Mouse (Mus musculus) left cerebral cortex, postnatal 4 days (tissue): ENCODE measurements around the gene Mb. TPM values are rescaled to one million over a fixed set of nuclear protein-coding genes. Genes with fewer than 3 reads are reported as not detected.

Source experiments
- DNase-seq: peaks from one replicate; pipeline ENCODE4 v3.0.0-alpha.2; 2022
- intact Hi-C: fragments of 180-260 bp; cut with DNase I; formaldehyde crosslinking; loops from one replicate; pipeline ENCODE4 v1.15.1; 2025
- total RNA-seq, 2 experiments: library from RNA; stranded (reverse); gene quantifications; 2 replicates each; pipeline ENCODE4 v1.2.3; 2021

The Mb gene
- total RNA-seq, 2 experiments from 2014 or later = not detected

GRCm38 (mm10) chr15:76994413-76994812 lies 56.1 kb downstream of the Mb start:
- no peak for DNase-seq
- intact Hi-C loops = no loop called here

- DNase-seq = peak; percentile 34
- intact Hi-C loops = no loop called here
Observed at GRCm38 (mm10) chr15:76987542-76988094, 62.9 kb downstream of the Mb start.

GRCm38 (mm10) chr15:76987137-76987536 lies 63.3 kb downstream of the Mb start:
- no peak for DNase-seq
- intact Hi-C loops = no loop called here

DNA sequence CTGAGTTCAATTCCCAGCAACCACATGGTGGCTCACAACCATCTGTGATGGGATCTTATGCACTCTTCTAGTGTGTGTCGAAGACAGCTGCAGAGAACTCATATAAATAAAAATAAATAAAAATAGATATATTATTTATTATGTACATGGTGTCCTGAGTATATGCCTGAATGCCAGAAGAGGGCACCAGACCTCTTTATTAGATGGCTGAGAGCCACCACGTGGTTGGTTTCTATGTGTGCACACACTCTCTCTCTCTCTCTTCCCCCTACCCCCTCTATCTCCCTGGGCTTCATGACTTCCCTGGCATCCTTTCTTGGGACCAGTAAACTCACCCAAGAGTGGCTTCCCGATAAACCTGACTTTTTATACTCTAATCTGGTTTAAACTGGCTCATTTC lies 67.7 kb downstream of the Mb start:
- DNase-seq = no peak
- intact Hi-C loops = no loop called here

DNA sequence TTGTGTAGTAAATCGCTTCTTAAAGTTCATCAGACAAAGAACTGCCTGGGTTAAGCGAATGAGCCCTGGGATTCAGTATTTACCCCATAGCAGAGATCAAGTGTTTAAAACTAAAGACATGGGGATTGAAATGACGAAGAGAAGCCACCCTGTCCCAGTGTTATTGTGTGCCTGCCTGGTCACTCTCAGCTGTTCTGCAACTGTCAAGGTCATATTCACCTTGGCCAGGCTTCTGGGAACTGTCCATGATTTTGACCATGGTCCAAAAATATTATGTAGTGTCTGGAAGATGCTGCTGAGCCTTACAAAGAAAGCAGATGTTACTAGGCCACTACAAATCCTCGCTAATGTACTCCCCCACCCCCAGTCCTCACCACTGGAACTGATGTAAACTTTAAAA lies 70.7 kb downstream of the Mb start:
- intact Hi-C loops = no loop called here

GRCm38 (mm10) chr15:76976619-76977018 lies 73.9 kb downstream of the Mb start:
- intact Hi-C loops = no loop called here
- DNase-seq = peak; percentile 23

More for the DNA sequence above, 70.7 kb downstream of the Mb start:
- no peak for DNase-seq

DNA sequence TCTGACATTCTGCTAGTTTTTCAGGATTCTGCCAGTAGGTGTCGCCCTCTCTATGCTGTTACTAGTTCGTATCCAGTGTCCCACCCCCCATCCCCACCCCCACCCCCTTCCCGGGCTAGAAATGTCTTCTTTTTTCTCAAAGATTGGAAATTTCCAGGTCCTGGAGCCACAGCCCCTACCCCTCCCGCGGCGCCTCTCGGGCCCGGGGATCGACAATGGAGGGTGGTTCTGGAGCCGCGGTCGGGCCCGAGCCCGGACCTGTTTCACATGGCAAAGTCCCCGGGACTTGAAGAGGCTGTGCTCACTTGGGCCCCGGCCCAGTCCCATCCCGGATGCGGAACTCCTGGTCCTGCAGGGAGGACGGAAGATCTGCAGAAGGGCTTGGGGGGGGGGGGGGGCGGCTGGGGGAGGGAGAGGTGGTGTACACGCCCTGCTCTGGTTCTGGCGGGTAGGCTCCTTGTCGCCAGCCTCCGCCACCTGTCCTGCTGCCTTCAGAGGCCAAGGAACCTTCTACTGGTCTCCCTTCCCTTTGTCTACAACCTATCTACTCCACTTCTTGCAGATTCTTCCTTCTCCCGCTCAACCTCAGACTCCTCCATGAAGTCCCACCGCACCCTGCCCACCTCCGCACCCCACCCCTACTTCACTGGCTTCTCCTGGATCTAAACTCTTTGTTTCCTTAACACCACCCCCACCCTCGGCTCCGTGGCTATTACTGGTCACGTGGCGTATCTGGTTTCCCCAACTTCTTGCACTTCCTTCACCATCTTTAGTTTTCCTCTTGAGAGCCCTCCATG lies 76.4 kb downstream of the Mb start:
- intact Hi-C loops = no loop called here
- peak; percentile 87 for DNase-seq

- no peak for DNase-seq
- intact Hi-C loops = no loop called here
Observed at GRCm38 (mm10) chr15:76973272-76973854, 77.1 kb downstream of the Mb start.

- intact Hi-C loops = no loop called here
- no peak for DNase-seq
Observed at GRCm38 (mm10) chr15:76972661-76973060, 77.8 kb downstream of the Mb start.

Other genes with a start within 250 kb of the Mb start
- 10 to 100 TPM; 51.1 to 52.2 TPM for gene Zfp251, start 179.2 kb downstream of the Mb start, total RNA-seq
- gene Zfp7, start 171.4 kb downstream of the Mb start, total RNA-seq = 10 to 100 TPM; 11.7 to 12.9 TPM
- gene Gm49527, start 171.3 kb downstream of the Mb start, total RNA-seq = under 1 TPM in 1 of 2 experiments, not detected in 1; 0.62 TPM
- gene Zfp647, start 125.2 kb downstream of the Mb start, total RNA-seq = 10 to 100 TPM; 24.5 to 25.2 TPM
- 10 to 100 TPM; 24.4 to 24.5 TPM for gene 1110038F14Rik, start 102.2 kb downstream of the Mb start, total RNA-seq
- gene Apol6, start 5.9 kb downstream of the Mb start, total RNA-seq = not detected